Mouse (Mus musculus): ENCODE measurements around the gene Cers6. TPM values are rescaled to one million over a fixed set of nuclear protein-coding genes. Genes with fewer than 3 reads are reported as not detected.

The Cers6 gene
- polyA plus RNA-seq, 1 experiment = not detected

DNA sequence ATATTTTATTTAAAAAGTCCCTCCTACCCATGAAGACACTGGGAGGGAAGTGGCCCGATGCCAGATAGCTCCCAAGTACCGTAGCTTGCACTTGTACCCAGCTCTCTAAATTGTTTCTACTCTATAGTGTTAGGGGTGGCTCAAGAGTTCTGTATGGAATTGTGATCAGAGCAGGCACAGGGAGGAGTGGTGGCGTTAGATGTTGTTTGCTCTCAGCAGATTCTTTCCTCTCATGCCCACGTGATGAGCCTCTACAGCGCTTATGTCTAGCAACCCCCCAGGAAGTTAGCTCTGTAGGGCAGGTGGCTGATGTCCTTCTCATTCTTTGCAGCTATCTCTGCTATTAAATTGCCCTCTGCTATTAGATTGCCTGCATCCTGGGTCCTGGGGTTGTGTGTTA is 98.8 kb downstream of the Cers6 start:
- Histone ChIP-seq H3K4me1 (ENCODE audit: control insufficient read depth, insufficient read depth, low read length) (peaks cover 23% of the 10 kb centered on the region; the same call in 1 of the 2 replicates), H3K27ac (ENCODE audit: insufficient read depth, low read depth, low read length) (no peak overlapping the region), H3K4me3 (ENCODE audit: insufficient read depth, low read depth, low read length) (no peak overlapping the region)
- WGBS = 77% methylated on average over 5 of the region's 5 CpGs
- TF ChIP-seq CTCF (IDR thresholded peaks at IDR 0.05; ENCODE audit: insufficient read depth, low read depth, low read length) = no peak
- no peak for TF ChIP-seq POLR2A (IDR thresholded peaks at IDR 0.05; ENCODE audit: insufficient read depth, low read depth, low read length)

DNA sequence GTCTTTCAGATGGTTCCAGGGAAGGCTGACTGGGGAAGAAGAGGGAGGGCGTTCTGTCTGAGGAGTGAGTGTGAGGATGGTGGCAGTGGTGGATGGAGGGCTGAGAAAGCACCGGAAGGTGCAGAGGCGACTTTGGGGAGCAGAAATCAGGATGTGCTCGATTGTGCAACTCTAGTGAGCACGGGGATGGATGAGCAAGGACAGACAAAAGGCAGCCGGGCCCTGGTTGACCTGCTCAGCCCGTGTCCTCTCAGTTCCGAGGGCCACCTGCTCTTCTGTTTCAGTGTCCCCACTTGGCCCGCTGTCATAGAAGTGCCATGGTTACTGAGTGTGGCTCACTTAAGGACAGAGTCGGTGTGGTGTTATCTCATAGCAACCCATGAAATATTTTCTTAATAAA is 99.4 kb downstream of the Cers6 start:
- WGBS = 95% methylated on average over 10 of the region's 10 CpGs
- no peak for TF ChIP-seq CTCF (IDR thresholded peaks at IDR 0.05; ENCODE audit: insufficient read depth, low read depth, low read length)
- no peak for TF ChIP-seq POLR2A (IDR thresholded peaks at IDR 0.05; ENCODE audit: insufficient read depth, low read depth, low read length)
- no peak overlapping the region for H3K4me3 ChIP-seq (ENCODE audit: insufficient read depth, low read depth, low read length)
- peaks cover 23% of the 10 kb centered on the region; the same call in 1 of the 2 replicates for H3K4me1 ChIP-seq (ENCODE audit: control insufficient read depth, insufficient read depth, low read length)
- no peak overlapping the region for H3K27ac ChIP-seq (ENCODE audit: insufficient read depth, low read depth, low read length)

GRCm38 (mm10) chr2:68966360-68966759 is 105.1 kb downstream of the Cers6 start:
- WGBS = 70% methylated on average over 1 of the region's 1 CpGs
- no peak overlapping the region for H3K27ac ChIP-seq (ENCODE audit: insufficient read depth, low read depth, low read length)
- peaks cover 2% of the 10 kb centered on the region; the same call in 1 of the 2 replicates for H3K4me1 ChIP-seq (ENCODE audit: control insufficient read depth, insufficient read depth, low read length)
- no peak overlapping the region for H3K4me3 ChIP-seq (ENCODE audit: insufficient read depth, low read depth, low read length)
- TF ChIP-seq CTCF (IDR thresholded peaks at IDR 0.05; ENCODE audit: insufficient read depth, low read depth, low read length) = no peak
- TF ChIP-seq POLR2A (IDR thresholded peaks at IDR 0.05; ENCODE audit: insufficient read depth, low read depth, low read length) = no peak

GRCm38 (mm10) chr2:68968028-68968427 is 106.8 kb downstream of the Cers6 start:
- H3K4me1 ChIP-seq (ENCODE audit: control insufficient read depth, insufficient read depth, low read length) = no peaks in the 10 kb centered on the region
- 86% methylated on average over 8 of the region's 8 CpGs for WGBS
- TF ChIP-seq CTCF (IDR thresholded peaks at IDR 0.05; ENCODE audit: insufficient read depth, low read depth, low read length) (no peak), POLR2A (IDR thresholded peaks at IDR 0.05; ENCODE audit: insufficient read depth, low read depth, low read length) (no peak)
- no peak overlapping the region for H3K4me3 ChIP-seq (ENCODE audit: insufficient read depth, low read depth, low read length)
- H3K27ac ChIP-seq (ENCODE audit: insufficient read depth, low read depth, low read length) = no peak overlapping the region

DNA sequence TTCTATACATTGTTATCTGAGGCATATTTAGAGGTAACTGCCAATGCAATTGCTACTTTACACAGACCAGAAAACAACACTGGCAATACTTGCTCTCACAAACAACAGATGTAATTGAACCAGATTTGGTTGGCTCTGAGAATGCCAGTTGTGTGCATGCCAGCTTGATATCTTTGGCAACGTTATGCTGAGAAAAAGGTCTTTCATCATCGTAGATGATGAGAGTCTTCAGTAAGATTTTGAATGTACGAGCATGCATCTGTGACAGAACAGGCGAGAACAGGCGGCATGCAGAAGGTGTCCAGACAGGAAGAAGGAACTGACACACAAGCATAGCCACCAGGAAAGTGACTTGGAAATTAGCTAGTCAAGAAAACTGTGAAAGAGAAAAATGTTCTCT is 110.6 kb downstream of the Cers6 start:
- Histone ChIP-seq H3K4me1 (ENCODE audit: control insufficient read depth, insufficient read depth, low read length) (no peaks in the 10 kb centered on the region), H3K27ac (ENCODE audit: insufficient read depth, low read depth, low read length) (no peak overlapping the region), H3K4me3 (ENCODE audit: insufficient read depth, low read depth, low read length) (no peak overlapping the region)
- TF ChIP-seq CTCF (IDR thresholded peaks at IDR 0.05; ENCODE audit: insufficient read depth, low read depth, low read length) = no peak
- TF ChIP-seq POLR2A (IDR thresholded peaks at IDR 0.05; ENCODE audit: insufficient read depth, low read depth, low read length) = no peak
- WGBS = 72% methylated on average over 5 of the region's 5 CpGs

DNA sequence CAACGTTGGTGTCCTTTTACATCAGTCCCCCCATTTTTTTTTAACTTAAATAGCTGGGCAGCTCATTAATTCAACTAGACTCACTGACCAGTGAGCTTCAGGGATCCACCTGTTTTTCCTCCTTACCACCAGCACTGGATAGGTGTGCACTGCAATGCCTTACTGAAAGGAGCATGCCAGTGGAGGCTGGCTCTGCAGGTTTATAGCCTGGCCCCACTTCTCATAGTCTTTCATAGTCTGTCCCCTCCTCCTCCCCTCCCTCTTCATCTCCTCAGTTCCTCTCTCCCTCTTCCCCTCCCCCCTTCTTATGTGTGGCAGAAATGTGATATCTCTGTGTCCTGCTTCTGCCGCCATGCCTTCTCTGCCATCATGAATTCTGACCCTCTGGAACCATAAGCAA is 112.5 kb downstream of the Cers6 start:
- no peak overlapping the region for H3K27ac ChIP-seq (ENCODE audit: insufficient read depth, low read depth, low read length)
- 96% methylated on average over 2 of the region's 2 CpGs for WGBS
- TF ChIP-seq CTCF (IDR thresholded peaks at IDR 0.05; ENCODE audit: insufficient read depth, low read depth, low read length) = no peak
- TF ChIP-seq POLR2A (IDR thresholded peaks at IDR 0.05; ENCODE audit: insufficient read depth, low read depth, low read length) = no peak
- H3K4me1 ChIP-seq (ENCODE audit: control insufficient read depth, insufficient read depth, low read length) = peaks cover 4% of the 10 kb centered on the region
- no peak overlapping the region for H3K4me3 ChIP-seq (ENCODE audit: insufficient read depth, low read depth, low read length)

DNA sequence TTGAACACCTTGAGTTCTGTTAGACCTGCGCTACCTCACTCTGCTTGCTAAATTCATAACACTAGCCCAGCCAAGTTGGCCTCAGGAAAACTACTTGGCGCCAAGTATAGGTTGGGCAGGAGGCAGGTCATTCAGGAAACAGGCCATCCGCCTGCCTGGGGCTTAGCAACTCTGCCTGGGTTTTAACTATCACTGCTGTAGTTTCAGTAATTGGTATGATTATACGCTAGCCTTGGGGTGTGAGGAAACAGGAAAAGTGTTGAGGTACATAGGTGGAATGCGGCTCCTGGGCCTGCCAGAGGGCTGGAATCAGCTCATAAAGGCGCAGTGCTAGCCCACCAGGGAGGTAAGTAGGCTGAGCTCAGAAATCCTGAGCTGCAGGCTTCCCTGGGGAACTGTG is 114.0 kb downstream of the Cers6 start:
- TF ChIP-seq POLR2A (IDR thresholded peaks at IDR 0.05; ENCODE audit: insufficient read depth, low read depth, low read length) (no peak), CTCF (IDR thresholded peaks at IDR 0.05; ENCODE audit: insufficient read depth, low read depth, low read length) (no peak)
- no peak overlapping the region for H3K4me3 ChIP-seq (ENCODE audit: insufficient read depth, low read depth, low read length)
- H3K4me1 ChIP-seq (ENCODE audit: control insufficient read depth, insufficient read depth, low read length) = peaks cover 7% of the 10 kb centered on the region
- H3K27ac ChIP-seq (ENCODE audit: insufficient read depth, low read depth, low read length) = no peak overlapping the region
- 89% methylated on average over 6 of the region's 6 CpGs for WGBS

DNA sequence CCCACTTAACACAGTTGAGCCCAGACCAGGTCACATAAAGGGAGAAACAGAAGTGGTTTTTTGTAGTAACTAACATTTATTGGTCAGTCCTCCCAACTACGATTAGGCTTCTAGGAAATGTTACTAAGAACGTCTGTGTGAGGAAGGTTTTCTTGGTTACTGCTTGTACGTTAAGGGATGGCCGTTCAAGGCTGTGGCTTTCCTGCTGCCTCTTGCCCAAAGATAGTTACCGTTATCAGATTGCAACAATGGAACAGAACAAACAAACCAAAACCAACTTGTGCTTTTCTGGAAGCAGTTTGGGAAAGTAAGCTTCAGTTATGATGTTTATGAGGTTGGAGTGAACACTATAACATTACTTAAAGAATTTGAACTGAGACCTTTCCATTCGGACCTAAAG is 114.5 kb downstream of the Cers6 start:
- H3K4me1 ChIP-seq (ENCODE audit: control insufficient read depth, insufficient read depth, low read length) = peaks cover 7% of the 10 kb centered on the region
- H3K27ac ChIP-seq (ENCODE audit: insufficient read depth, low read depth, low read length) = no peak overlapping the region
- 86% methylated on average over 6 of the region's 6 CpGs for WGBS
- TF ChIP-seq POLR2A (IDR thresholded peaks at IDR 0.05; ENCODE audit: insufficient read depth, low read depth, low read length) = no peak
- no peak for TF ChIP-seq CTCF (IDR thresholded peaks at IDR 0.05; ENCODE audit: insufficient read depth, low read depth, low read length)
- H3K4me3 ChIP-seq (ENCODE audit: insufficient read depth, low read depth, low read length) = no peak overlapping the region

- 60% methylated on average over 9 of the region's 9 CpGs for WGBS
- no peak for TF ChIP-seq CTCF (IDR thresholded peaks at IDR 0.05; ENCODE audit: insufficient read depth, low read depth, low read length)
- TF ChIP-seq POLR2A (IDR thresholded peaks at IDR 0.05; ENCODE audit: insufficient read depth, low read depth, low read length) = no peak
- Histone ChIP-seq H3K4me3 (ENCODE audit: insufficient read depth, low read depth, low read length) (no peak overlapping the region), H3K27ac (ENCODE audit: insufficient read depth, low read depth, low read length) (no peak overlapping the region), H3K4me1 (ENCODE audit: control insufficient read depth, insufficient read depth, low read length) (peaks cover 17% of the 10 kb centered on the region)
Measured at GRCm38 (mm10) chr2:68978244-68978643, 117.0 kb downstream of the Cers6 start.

Data from olfactory bulb, adult 2 months (tissue).